Mouse (Mus musculus): ENCODE results near the gene Pld3.
"Not testable (repeated sequence)": the region's sequence is repeated elsewhere in the genome, so short reads cannot be mapped to it uniquely, and the experiment has no call there.

The Pld3 gene

DNA sequence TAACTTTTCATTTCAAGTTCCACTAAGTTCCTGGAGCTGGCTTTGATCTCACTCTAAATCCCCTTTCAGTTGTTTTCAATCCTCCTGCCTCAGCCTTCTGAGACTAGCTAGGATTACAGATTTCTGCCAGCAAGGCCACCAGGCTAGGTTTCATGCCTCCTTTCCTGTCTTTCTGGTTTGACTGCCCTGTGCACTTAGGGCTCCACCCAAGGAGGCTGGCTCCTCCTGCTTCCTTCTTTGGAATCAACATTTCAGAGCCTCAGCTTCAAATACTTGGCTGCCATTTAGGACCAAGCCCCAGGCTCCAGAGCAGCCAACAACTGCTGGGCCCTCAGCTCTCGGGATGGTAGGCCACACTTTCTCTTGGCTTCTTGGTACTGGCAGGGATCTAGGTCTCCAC, 32.4 kb downstream of the Pld3 start:
- no peak for DNase-seq

DNA sequence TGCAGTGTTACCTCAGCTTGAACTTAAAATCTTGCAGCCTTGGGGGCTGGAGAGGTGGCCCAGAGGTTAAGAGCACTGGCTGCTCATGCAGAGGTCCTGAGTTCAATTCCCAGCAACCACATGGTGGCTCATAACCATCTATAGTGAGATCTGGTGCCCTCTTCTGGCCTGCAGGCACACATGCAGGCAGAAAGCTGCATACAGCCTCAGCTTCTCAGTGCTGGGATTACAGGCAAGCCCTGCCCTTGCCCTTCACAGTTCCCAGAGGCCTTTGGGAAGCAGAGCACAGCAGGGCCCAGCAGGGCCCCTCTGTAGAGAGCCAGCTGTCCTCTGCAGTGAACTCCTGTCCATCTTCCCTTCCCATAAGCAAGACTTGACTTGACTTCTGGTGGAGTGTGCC, 32.9 kb downstream of the Pld3 start:
- no peak for DNase-seq

DNA sequence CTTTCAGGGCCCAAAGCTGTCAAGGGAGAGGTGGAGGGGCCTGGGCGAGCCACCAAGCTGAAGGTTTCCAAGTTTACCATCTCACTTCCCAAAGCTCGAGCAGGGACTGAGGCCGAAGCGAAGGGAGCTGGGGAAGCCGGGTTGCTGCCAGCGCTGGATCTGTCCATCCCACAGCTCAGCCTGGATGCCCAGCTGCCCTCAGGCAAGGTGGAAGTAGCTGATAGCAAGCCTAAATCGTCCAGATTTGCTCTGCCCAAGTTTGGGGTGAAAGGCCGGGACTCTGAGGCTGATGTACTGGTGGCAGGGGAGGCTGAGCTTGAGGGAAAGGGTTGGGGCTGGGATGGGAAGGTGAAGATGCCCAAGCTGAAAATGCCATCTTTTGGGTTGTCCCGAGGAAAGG, 34.7 kb downstream of the Pld3 start:
- no peak for DNase-seq

DNA sequence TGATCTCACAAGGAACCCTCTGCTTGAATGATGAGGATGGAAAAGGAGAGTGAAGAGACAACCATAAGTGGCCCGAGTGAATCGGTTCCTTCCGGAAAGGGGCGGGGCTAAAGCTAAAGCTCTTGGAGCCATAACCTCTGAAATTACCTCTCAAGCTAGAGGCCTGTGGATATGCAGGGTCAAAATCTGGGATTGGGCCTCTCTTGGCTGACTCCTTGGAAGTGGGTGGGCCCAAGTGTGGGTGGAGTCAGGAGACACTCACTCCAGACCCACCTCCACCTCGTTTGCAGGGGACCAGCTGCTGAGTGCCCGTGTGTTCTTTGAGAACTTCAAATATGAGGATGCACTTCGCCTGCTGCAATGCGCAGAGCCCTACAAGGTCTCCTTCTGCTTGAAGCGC, 38.1 kb downstream of the Pld3 start:
- no peak for DNase-seq

DNA sequence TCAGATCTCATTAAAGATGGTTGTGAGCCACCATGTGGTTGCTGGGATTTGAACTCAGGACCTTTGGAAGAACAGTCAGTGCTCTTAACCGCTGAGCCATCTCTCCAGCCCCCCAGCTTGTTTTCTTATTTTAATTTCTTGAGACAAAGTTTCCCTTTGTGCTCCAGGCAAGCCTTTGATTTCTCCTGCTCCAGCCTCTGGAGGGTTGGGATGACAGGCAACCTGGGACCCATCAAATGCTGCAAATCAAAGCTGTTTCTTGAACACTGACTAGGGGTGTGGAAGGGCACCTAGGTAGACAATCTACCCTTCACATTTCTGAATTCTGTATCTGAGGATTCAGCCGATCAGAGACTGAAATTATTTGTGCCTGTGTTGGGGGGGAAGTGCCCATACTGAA, 42.2 kb downstream of the Pld3 start:
- no peak for DNase-seq

DNA sequence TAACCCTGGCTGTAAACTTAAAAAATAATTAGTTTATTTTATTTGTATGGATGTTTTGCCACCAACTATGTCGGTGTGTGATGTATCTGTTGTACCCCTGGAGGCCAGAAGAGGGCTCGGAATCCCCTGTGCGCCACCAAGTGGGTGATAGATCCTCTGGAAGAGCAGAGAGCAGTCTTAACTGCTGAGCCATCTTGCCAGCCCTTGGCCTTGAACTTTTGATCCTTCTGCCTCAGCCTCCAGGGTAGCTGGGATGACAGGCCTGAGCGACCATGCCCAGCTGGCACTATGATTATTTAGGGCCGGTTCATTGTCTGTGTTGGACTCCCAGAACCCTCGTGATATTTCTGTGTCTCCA, 44.4 kb downstream of the Pld3 start:
- peak; percentile 74 to 80 for DNase-seq

DNA sequence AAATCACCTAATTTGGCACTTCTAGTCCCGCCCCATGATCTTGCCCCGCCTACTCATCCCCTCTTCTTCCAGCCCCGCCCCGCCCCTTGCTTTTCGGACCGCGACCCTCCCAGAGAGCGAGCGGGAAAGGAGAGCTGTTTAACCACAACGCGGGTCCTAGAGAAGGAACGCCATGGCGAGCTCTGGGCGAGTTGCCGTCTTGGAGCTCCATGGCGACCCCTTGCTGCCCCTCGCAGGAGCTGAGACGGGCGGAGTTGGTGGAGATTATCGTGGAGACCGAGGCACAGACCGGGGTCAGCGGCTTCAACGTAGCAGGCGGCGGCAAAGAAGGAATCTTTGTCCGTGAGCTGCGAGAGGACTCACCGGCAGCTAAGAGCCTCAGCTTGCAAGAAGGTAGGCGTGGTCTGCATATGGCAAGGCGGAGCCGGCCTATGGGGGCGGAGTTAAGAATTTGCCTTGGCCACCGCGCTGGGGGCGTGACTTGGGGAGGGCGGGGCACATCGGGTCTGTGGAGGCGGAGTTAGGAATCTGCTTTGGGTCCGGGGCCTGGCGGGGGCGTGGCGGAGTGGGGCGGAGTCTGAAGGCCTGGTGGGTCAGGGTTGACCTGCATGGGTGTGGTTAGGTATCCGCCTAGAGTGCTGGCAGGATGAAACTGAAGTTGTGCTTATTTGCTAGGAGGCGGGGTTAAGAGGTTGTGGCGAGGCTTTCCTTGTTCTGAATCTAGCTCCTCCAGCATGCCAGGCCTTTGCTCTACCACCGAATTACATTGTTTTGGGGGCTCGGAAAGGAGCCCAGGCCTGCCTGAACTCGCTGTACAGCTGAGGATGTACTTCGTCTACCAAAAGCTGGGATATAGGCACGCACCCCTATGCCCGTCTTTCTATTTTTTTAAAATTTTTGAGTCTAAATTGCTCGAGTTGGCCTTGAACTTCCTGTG, 45.0 kb downstream of the Pld3 start:
- peak; percentile 99 to 100 for DNase-seq

DNA sequence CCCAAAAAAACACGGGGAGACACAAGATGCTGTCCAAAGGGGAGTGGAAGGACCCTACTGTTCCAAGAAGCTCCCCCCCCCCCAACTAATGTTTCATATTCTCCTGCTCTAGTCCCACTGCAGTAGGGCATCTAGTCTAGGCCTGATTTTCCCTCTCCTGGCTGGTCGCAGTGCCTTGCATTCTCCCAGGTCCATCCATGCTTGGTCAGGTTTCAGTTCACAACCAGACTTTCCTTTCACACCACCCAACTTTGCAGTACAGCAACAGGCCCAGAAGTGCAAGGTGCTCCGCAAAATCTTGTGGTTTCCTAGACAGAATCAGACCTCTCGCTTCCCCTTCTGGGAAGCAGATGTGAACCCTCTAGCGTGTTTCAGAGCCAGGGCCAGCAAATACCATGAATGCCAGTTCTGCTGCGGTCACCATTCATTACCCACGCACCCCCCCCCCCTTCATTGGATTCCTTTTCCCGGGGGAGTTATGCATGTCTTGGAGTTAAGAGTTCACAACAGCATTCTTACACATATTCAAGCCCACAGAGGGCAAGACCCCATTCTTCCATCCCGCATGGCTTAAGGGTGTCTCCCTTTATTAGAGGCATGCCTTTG, 46.1 kb downstream of the Pld3 start:
- DNase-seq = no peak

DNA sequence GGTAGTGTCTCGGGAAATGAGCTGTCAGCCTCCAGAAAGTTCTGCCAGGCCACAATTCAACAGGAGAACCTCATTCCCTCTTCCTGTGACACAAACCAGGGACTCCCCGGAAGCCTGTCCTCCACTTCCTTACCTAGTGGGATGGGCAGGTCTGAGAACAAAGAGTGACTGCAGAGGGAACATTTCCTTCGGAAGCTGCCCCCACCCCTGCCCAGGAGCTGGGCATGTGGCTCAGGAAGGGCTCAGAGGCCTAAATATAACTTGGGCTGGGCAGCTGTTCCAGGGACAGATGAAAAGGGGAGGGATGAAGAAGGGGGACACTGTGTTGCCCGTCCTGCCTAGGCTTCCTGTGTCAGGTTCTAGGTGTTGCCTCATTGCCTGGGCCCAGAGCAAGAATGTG, 51.4 kb downstream of the Pld3 start:
- peak; percentile 60 to 73 for DNase-seq

DNA sequence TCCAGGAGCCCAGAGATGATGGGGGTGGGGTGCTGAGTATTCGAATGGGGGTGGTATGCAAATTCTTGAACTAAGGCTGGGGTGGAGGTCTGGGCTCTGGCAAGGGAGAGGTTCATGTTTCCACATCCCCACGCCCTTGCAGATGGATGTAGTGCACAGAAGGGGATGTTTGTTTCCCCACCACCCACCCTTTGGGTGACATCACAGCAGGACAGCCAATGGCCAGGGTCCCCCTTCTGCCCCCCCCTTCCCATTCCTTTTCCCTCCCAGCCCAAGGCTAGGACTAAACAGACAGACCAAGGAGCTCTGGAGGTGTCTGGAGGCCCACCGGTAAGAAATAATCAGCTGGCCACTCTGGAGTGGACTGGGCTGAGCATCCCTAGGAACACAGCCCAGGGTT, 54.0 kb downstream of the Pld3 start, which contains the start of gene Prx:
Gene Prx (plus strand): TSS at position 289 of the 400 bp plus-strand sequence.
- DNase-seq = no peak

DNA sequence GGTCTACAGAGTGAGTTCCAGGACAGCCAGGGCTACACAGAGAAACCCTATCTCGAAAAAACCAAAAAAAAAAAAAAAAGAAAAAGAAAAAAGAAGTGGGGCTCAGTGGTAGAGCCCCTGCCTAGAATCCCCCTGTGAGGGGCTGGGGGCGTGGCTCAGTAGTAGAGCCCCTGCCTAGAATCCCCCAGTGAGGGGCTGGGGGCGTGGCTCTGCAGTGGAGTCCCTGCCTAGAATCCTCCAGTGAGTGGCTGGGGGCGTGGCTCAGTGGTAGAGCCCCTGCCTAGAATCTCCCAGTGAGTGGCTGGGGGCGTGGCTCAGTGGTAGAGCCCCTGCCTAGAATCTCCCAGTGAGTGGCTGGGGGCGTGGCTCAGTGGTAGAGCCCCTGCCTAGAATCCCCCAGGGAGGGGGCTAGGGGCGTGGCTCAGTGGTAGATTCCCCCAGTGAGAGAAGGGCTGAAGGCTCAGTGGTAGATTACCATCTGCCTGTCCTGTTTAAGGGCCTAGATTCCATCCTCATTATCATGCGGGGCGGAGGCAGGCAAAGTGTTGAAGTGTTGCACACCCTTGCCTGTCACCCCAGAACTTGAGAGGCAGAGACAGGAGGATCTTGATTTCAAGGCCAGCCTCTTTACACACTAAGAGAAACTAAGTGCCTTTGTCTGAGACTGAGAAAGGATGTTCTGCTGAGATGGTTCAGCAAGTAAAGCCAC, 58.2 kb downstream of the Pld3 start:
- DNase-seq = not testable (repeated sequence)

DNA sequence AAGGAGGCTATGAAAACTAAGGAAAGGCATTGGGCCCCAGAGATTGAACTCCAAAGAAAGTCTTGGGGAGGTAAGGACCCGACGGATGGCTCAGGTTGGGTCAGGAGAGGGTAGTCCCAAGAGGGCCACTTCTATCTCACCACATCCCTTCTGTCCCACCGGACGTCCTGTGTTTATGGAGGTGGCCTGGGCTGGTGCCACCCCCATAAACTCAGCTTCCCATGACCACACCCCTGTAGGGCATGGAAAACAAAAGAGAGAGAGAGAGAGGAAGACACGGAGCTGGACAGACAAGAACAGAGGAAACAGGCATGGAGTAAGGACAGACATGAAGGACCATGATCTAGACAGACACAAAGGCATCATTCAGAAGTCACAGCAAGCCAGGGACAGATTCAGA, 59.6 kb downstream of the Pld3 start:
- DNase-seq = no peak

DNA sequence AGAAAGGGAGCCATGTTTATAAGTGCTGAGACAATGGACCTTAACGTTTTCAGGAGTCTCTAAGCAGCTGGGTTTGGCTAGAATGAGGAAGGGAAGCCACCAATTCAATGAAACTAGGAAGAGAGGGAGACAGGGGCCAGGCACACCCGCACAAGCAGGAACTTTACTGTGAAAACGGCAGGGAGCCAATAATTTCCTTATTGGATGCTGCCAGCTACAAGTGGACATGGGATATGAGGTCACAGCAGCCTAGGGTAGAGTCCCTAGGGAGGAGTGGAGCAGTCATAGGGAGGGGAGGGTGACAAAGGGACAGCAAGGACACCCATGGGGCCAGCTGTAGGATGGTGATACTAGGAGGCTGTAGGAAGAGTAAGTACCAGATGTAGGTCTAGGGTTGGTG, 60.0 kb downstream of the Pld3 start:
- DNase-seq = no peak

DNA sequence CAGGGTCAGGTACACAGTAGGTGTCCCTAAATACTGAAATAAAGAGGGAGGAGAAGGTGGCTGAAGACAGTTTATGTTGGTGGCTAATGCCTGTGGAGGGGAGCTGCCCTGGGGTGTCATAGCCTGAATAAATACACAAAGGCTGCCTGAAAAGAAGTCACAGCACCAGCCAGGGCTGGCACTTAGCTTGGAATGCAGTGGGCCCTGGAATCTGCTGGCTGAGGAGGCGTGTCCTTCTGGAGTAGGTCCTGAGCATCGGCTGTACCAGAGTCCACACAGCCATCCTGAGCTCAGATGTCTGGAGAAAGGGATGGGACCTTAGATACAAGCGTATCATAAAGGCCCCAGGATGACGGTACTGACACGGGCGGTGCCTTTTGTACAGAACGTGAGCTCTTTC, 61.2 kb downstream of the Pld3 start:
- DNase-seq = peak; percentile 47 to 48

DNA sequence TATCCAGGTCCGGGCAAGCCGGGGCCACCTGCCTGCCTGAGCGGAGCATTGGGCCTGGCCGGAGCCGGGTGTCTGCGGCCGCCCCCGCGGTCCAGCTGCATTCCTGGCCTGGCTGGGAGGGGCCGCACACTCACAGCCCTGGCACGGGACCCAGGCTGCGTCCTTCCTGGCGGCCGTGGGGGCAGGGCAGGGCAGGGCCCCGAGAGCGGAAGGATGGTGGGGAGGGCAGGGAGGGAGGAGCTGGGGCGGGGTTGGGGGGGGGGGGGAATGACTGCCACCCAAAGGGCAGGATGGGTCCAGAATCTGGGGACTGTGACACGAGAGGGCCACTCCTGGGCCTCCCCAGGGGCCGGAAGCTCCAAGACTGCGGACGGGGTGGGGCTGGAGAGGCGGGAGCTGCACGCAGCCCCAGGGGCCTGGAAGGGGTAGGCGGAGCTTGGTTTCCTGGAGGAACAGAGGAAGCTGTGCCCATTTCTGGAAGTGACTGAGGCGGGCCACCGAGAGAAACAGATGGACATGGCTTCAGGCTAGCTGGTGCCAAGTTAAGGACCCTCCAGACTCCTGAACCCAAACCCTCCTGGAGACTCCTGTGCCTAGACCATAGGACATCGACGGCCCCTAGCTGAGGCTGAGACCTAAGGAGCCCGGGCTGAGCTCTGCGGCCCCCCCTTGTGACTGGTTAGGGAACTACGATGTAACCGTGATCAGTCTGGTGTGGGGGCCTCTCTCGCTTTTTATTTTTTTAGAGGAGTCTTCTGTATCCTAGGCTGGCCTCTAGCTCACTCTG, 62.3 kb downstream of the Pld3 start:
- peak; percentile 97 to 98 for DNase-seq

DNA sequence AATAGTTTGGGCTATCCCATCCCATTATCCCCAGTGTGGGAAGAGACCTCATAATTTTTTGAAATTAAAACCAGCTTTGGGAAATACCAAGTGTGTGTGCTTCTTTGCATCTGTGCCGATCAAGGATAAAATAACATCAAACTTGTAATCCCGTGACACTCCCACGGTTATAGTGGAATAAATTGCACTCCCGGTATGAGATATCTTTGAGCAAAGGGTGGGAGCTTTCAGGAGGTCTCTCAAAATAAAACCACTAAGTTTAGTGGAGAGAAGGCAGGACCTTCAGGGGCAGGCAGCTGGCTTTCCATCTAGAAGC, 62.8 kb downstream of the Pld3 start:
- DNase-seq = no peak

DNA sequence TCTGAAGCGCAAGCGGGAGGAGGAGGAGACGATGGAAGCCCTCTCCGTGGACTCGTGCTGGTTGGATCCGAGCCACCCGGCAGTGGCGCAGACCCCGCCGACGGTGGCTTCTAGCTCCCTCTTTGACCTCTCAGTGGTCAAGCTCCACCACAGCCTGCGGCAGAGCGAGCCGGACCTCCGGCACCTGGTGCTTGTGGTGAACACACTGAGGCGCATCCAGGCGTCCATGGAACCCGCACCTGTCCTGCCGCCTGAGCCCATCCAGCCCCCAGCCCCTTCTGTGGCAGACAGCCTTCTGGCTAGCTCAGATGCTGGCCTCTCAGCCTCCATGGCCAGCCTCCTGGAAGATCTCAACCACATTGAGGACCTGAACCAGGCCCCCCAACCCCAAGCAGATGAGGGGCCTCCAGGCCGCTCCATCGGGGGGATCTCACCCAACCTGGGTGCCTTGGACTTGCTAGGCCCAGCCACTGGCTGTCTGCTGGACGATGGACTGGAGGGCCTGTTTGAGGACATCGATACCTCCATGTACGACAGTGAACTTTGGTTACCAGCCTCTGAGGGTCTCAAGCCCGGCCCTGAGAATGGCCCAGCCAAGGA, 63.6 kb downstream of the Pld3 start:
- DNase-seq = peak in 1 of 2 experiments; percentile 35

DNA sequence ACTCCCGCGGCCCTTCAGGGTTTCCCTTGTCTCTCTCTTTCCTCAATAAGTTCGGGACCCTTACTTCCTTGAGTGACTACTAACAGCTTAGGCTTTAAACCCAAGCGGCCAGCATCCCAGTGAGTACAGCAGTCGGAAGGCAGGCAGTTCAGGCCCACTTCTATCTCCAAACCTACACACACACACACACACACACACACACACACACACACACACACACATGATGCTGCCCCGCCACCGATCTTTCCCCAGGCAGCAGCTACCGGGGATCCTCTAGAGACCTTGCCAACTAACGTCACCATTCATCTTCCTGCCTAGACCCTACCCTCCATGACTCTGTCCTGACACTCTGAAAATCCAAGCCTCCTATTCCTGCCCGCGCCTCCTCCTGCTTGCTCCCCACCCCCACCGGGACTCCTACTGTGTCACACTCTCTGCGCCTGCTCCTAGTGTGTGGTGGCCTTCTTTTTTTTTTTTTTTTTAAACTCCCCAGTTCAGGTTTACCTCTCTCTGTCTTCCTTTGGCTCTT, 65.2 kb downstream of the Pld3 start:
- peak; percentile 82 to 90 for DNase-seq

DNA sequence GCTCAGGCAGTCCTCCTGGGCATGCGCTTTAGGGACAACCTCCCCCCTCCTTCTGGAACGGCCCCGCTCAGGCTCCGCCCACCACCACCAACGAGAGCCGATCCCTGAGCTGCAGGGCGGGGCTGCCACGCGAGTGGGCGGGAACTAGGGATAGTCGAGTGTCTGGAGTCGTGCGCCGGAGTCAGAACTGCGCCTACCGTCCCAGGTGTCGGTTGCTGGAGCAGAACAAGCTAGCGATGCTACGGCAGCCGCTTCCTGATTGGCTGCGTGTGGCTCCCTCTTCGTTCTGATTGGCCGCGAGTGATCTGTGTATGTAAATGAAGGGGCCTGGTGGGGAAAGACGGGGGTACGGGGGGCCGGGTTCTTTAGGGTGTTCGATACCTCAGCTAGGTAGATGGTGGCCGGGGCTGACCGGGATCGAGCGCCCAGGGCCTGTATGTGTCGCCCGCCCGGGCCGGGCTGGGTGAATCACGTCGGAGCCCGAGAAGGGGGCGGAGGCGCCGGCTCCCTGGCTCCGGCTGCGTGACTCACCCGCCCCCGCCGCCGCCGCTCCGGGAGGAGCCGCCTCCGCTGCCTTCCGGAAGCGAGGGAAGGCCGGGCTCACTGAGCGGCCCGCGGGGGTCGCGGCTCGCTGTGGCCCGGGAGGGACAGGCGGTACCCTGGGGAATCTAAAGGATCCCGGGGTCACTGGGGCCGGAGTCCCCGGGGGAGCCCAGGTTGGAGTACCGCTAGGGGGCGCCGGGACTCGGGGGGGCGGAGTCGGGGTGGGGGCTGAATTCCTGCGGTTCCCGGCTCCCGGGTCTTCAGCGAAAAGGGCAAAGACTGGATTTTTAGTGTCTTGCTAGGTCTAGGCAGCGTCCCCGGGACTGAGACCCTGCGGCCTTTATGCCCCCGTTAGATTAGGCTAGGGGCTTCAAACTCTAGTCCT, 66.0 kb downstream of the Pld3 start, which contains the start of gene Sertad1:
Gene Sertad1 (plus strand): TSS at position 141 of the 928 bp plus-strand sequence.
- peak; percentile 100 for DNase-seq

DNA sequence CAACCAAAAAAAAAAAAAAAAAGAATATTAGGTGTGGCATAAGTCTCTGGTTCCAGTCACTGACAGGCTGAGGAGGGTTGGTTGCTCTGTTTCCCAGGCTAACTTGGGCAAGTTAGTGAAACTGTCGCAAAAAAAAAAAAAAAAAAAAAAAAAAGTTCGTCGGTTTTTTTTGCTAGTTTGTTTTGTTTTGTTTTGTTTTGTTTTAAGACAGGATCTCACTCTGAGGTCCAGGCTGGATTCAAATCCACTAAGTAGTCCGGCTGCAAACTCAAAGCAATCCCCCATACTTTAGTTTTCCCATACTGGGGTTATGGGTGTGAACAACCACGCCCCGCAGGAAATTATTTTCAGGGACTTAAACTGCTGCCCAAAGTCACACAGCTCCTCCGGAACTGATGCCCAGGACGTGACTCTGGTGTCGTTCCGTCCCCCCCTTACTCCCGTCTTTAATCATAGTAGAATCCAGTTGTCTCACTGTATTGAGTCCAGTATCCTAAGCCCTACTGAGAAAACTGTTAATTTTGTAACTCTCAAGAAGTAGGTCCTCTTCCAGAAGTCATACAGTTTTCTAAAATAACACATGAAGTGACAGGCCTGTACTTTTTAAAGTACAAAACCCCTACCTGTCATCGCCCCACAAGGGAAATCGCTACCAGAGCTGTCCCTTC, 66.8 kb downstream of the Pld3 start:
- peak; percentile 54 to 66 for DNase-seq

Measured in kidney, postnatal 36 days (tissue).